Mouse (Mus musculus) bone marrow macrophage, adult 2 months (primary cell): ENCODE measurements around the gene Dlec1.
A peak's percentile ranks its signal among the peaks of the same experiment; 100 is the strongest.

Experiments used
- CTCF ChIP-seq: IDR thresholded peaks from 2 replicates; pipeline ENCODE4 v1.5.1; 2012; ENCODE audit warnings: low read depth, mild to moderate bottlenecking, low read length, moderate library complexity
- POLR2A ChIP-seq: IDR thresholded peaks from 2 replicates; pipeline ENCODE4 v1.6.1; 2012; ENCODE audit warnings: mild to moderate bottlenecking, low read depth, low read length, borderline replicate concordance

DNA sequence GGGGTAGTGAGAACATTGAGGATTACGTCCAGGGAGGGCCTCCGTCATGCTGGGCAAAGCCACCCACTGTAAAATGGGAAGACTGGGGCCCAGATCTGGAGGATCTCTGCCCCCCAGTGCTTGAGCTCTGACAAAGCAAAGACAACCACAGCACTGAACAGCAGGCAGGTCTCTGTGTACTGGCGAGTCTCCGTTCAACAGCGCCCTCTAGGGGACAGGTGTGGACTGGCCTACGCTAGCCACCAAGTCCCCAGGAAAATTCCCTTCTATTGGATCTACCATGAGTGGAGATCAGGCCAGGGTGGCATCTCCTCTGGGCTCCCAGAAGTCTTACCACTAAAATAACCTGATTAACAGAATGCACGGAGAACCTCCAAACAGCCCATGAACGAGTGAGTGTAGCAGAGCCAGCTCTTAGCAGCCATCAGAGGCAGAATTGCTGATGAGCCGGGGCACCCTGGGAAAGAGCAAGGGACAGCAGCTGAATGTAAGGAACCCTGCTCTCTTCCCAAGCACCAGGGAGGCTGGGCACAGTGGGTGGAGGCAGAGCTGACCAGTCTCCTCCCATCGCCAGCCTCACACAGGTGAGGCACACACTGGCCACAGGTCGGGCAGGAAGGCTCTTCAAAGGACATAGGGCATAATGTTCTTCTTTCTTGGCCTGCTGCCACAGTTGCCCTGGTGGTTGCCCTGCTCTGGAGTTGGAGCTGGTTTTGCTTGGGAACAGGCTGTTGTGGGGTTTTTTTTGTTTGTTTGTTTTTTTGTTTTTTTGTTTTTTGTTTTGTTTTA is 90.1 kb downstream of the Dlec1 start:
- peak; percentile 59 for TF ChIP-seq CTCF
- no peak for TF ChIP-seq POLR2A
